Mouse (Mus musculus) gastrocnemius, postnatal 25 days (tissue): Measurements from ENCODE around the gene Hoxa7. TPM values are rescaled to one million over a fixed set of nuclear protein-coding genes. Genes with fewer than 3 reads are reported as not detected.
A peak's percentile ranks its signal among the peaks of the same experiment; 100 is the strongest.

Experiments
- DNase-seq: peaks from one replicate; pipeline ENCODE4 v3.0.0; 2022
- total RNA-seq, 2 experiments: library from RNA; stranded (reverse); gene quantifications; 1 replicate in 1 of 2; 2 replicates in 1 of 2; pipeline ENCODE4 v1.2.3; 2021

Gene Hoxa7
- total RNA-seq, 2 experiments from 2014 or later = 4.7 to 5.5 TPM

DNA sequence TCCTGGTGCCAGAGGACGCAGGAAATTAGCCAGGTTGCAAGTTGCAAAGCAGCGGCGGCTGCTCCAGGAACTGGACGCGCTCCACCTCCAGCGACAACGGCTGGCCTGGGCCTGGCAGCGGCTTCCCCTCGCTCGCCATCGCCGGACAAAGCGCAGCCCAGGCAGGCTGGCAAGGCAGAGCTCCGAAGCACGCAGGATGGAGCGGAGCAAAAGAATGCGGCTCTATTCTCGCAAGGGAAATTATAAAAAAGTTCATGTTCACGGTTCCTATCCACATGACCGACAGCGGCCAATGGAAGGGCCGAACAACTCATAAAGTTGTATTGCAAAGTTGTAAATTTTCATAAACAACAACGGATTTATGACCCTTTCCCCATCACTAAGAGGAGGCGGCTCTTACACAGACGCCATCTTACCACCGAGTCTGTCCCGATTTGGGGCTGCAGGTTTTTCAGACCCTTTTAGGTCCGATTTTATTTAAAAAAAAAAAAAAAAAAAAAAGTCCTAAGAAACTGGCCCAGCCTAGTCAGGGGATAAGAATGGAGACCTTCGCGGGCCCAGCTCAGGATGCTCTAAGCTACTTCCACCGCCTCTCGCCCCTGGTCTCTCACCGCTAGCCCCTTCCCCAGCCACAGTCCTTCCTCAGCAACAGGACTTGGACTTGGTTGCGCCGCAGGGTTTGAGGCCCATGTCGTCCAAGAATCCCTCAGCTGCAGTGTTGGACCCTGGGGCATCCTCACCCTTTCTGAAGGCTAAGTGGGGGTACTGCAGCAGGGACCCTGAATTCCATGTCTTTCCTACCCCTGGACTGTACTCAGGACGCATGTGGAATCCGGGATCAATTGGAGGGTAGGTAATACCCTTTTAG, 8.3 kb downstream of the Hoxa7 start, which contains the start of the genes Hoxa3 and Gm28308:
Gene Hoxa3 (minus strand): TSS at position 218 of the 868 bp plus-strand sequence.
Gene Gm28308 (minus strand): TSS at position 221 of the 868 bp plus-strand sequence.
- DNase-seq = peak; percentile 80

DNA sequence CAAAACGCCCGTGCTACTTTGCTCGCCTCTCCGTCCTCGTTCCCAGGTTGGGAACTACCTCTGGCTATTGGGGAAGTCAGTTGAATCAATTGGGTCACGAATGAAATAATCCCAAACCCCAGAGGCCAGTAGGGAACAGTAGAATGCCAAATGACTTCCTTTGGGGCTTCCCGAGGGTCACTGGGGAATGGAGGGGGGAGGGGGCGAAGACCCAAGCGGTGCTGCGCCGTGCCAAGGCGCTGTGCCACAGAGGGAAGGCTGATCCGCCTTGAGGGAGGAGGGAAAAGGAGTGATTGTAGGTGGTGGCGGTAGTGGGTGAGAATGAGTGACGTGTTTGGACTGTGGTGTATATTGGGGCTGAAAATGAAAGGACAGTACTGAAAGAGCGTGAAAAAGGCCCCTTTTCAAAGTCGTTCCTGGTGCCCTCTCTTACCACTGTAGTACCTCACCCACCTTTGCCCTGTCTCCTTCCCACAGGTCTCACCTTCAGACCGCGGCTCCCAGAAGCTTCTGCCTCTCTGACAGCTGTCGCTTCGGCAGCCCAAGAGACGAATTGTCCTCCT, 9.0 kb downstream of the Hoxa7 start:
- DNase-seq = no peak

DNA sequence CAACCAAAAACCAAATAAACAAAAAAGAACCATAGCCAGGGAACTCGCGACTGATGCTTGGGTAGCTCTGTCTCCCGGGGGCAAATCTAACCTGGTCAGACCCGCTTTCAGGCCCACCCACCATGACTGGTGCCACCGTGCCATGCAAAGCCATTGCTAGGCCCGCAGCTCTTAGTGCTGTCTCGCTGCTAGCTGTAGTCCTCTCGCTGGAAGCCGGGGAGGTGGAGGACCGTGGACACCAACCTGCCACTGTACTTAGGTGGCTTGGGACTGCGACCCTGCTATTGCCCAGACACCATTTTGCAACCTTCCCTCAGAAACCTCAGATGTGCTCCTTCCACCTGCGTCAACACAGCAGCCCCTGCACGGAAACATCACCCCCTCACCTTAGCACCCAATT, 9.7 kb downstream of the Hoxa7 start:
- DNase-seq = no peak

DNA sequence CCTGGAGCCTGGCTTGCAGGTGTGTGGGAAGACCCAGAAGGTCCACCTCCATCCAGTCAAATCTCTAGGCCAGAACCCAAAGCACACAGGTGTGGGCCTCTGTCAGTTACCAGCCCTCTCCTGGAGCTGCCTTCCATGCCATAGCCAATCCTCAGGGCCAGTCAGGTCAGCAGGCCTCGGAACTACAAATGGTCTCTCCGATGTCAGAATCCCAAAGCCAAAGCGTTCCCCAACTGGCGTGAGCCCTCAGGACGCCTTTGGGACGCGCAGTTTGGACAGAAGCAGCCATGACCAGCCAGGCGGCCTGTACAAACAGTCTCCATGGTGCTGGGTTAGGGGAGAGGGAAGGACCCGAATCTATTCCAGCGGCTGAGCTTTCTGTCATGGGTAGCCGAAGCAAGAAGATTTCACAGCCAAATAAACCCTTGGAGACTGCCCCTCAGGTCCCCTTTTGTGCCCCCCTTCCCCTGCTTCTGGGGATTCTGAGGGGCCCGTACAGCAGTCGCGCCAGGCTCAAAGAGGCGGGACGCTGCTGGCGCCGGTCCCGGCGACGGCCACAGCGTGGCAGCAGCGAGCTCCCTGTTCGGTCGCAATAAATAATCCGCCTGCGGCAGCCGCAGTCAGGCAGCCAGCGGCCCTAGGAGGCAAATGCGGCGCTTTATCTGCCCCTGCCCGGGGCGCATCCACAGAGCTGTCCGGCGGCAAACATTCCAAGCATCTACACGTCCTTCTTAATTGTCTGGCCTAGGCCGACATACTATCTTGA, 10.3 kb downstream of the Hoxa7 start:
- peak; percentile 78 for DNase-seq

DNA sequence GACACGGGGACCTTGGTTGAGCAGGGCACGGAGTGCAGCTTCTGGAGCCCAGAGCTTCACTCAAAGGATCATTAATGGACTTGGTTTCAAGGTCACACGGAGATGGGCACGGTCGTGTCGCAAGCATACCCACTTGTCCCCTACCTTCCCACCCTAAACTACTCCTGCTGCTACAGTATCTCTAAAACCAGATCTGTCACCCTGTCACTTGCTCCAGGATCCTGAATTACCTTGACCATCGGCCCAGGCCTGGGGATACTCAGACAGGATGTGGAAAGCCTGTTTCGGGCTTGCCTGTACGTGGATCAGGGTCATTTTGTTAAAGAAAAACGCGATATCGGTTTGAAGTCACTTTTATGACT, 12.0 kb downstream of the Hoxa7 start:
- DNase-seq = no peak

DNA sequence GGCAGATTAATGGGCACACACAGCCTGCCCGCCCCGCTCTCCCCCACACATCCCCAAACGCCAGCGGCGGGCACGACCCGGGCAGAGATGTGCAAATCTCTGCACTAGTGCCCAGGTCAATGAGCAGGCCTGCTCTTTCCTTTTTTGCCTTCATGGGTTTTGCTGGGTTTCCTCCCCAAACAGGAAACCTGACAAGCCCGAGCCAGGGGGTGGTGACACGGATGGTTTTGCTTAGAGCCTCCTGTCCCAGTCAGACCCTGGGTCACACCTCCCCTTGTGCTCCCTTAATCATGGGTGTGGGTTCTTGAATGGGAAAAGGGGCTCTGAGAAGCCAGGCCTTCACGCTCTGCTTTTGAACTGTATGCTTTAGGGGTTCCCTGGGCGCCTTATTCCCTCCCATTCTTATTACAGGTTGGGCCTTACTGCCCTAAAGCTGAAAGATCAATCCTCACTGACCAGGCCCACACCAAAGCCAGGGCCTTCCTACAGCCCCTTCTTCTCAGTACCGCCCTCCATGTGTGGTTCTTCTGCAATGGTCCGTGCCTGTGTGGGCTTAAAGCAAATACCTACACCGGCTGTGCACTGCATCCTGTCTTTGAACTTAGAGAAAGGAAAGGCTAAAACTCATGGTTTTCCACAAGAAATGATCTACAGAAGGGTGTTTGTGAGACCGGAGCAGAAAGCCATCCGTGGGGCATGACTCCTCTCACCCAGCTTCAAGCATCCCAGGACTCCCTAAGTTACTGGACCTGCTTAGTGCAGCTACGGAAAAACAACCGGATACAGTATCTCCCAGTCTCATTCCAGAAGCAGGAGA, 12.6 kb downstream of the Hoxa7 start:
- no peak for DNase-seq

DNA sequence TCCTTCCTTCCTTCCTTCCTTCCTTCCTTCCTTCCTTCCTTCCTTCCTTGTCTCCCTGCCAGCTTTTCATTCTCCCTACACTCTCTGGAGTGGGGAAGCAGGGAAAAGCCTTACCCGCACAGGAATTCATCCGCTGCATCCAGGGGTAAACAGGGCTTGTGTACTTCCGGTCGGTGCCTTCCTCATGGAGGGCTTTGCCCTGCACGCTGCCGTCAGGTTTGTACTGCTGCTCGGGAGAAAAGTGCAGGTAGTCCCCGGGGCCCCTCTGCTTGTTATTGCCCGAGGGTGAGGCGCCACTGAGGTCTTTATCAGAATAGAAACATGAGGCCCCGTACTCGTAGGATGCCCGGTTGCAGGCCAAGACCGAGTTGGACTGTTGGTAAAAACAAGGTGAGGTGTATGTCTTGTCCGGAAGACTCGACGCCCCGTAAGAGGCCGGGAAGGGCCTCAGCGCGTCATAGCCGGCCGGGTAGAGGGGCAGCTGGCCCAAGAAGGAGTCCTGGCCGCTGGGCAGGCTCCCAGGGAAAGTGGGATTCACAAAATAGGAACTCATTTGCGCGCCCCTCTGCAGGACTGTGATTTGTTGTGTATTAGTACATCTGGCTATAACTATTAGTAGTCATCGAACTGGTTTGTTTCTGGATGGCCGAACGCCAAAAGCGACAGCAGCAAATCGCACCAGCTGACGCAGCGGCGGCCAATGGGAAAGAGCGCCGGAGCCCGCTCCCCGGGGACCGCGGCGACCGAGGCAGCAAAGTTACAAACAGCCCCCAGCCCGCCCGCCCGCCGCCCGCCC, 13.4 kb downstream of the Hoxa7 start, which contains the start of gene Hoxa6:
Gene Hoxa6 (minus strand): TSS at position 651 of the 796 bp plus-strand sequence.
- no peak for DNase-seq

DNA sequence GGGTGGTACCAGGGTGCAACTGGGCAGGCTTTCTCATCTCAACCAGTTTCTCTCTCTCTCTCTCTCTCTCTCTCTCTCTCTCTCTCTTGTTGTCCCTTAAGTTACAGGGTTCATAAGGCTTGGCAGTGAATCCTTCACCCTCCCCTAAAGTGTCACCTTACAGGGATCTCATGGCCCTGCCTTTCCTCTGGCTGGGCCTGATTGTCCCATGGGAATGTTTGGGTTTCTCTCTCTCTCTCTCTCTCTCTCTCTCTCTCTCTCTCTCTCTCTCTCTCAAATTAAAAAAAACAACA, 14.0 kb downstream of the Hoxa7 start:
- no peak for DNase-seq

DNA sequence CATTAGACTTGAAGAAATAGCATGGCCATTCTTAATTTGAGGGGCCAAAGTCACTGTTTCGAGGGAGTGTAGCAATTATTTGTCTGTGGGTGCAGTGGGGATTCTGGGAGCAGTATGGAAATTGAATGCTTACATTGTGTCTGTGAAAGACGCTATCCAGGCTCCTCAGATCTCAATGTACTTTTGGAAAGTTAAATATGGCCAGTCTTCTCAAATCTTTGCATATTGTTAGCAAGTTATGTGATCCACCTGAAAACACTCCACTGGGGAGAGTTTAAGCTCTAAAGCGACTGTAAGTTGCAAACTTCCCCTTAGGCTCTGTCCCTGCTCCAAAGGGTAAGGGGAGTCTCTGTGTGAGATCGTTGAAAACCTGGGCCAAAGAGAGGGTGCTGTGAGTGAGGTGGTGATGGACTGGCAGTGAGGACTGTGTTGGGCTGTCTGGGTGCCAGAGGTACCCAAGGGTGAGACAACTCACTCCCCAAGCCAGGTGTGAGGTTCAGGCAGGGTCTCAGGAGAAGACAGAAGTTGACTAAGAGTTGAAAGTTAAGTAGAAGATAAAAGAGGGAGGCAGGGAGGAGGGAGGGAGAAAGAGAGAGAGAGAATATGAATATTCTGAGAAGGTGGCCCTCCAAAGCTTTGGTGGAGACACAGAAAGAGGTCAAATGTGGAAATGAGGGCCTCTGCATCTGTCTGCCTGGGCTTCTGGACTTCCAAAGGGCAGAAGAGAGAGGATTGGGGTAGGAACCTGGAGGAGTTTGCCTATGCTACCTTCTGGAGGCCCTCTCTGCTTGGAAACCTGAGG, 14.6 kb downstream of the Hoxa7 start:
- no peak for DNase-seq

DNA sequence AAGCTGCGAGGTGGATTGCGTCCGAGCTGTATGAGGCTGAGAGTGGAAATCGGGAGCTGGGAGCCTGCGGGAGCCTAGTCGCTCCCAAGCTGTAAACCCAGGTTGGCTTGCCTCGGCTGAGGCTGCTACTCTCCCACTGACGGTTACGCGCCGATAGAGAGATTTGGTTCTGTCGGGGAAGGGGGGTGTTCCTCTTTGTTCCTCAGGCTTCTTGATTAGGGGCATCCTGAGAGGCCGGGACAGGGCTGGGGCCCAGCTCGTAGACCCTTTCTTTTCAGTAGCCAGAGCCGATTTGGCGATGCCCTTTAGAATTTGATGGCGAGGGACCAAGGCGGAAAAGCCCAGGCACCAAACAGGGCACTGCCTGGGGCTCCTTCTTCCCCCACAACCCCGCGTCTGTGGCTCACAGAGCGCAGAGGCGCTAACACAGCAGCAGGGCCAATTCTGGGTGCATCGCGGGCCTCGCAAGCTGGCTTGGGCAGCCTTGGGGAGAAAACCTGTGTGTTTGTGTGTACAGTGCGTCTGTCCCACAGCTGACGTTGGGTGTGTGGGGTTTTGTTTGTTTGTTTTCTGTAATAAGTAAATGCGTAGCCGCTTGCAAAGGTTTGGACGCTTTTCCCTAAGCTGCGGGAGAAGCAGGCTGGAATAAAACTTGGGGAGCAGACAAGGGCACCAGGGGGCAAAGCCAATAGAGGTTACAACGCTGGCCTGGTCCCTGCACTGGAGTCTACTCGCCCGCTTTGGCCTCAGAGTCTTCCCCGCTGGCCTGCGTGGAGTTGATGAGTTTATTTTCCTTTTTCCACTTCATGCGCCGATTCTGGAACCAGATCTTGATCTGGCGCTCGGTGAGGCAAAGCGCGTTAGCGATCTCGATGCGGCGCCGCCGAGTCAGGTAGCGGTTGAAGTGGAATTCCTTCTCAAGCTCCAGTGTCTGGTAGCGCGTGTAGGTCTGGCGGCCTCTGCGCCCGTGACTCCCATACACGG, 15.7 kb downstream of the Hoxa7 start:
- DNase-seq = no peak

DNA sequence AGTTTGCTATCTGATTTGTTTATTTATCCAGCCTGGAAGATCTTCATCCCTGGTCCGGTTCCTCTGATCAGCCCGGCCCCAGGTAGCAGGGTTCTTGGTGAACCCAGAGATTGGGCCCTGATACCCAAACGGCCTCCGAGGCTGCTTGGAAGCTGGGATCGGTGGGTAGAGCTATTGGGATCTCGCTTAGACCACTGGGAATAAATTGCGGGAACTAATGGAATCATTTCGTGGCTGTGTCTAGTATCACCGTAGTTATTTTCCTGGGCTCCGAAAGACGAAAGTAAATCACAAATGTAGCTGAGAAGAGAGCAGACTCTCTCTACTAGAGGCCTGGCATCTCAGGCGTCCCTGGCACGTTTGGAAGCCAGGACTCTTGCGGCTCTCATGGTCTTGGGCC, 16.4 kb downstream of the Hoxa7 start:
- DNase-seq = no peak

DNA sequence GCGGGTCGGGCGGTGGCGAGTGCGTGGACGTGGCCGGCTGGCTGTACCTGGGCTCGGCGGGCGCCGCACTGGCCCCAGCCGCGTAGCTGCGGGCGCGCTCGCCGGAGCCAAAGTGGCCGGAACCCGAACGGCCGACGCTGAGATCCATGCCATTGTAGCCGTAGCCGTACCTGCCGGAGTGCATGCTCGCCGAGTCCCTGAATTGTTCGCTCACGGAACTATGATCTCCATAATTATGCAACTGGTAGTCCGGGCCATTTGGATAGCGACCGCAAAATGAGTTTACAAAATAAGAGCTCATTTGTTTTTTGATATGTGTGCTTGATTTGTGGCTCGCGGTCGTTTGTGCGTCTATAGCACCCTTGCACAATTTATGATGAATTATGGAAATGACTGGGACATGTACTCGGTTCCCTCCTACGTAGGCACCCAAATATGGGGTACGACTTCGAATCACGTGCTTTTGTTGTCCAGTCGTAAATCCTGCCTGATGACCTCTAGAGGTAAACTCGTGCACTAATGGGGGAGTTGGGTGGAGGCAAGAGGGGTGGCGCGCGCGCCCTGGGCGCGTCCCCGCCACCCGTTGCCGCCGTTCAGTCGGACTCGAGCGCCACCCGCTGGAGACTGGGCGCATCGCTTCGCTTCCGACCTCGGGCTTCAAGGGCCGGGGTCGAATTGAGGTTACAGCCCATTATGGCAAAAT, 17.5 kb downstream of the Hoxa7 start, which contains the start of gene Hoxa5:
Gene Hoxa5 (minus strand): TSS at position 538 of the 703 bp plus-strand sequence.
- DNase-seq = peak; percentile 71

DNA sequence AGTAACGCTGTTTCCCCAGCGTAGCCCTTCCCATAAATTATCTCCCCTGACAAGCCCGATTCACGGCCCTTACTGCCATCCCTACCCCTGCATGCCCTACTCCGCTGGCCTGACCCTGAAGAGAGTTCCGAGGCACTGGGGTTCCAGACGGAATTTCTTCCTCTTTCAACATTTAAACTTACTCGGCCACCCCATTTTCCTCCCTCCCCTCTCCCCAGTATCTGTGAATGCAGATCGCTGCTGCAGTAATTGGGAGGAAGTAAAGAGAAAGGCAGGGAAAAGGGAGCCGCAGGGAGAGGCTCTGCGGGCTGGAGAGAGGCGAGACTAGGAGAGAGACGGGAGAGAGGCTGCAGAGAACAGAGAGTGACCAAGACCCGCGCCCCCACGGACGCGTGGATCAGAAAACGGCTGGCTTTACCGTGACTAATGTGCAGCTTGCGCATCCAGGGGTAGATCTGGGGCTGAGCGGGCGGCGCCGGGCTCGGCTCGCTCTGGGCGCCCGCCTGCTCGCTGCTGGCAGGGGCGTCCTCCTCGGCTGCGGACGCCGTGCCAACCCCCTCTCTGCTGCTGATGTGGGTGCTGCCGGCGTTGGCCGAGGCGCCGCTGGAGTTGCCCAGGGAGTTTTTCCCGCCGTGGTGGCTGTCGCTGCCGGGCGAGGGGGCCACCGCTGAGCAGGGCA, 18.1 kb downstream of the Hoxa7 start:
- DNase-seq = no peak

DNA sequence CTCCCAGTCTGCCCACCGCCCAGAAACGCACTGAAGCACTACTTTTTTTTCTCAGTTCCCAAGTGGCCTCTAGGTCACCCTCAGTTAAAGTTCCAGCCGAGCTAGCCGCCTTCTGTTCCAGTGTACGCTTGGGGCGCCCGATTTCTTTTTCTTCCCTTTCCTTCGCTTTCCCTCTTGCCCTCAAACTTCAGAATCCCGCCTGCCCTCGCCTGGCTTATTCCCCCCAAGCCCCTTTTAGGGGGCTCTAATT, 18.6 kb downstream of the Hoxa7 start:
- no peak for DNase-seq

DNA sequence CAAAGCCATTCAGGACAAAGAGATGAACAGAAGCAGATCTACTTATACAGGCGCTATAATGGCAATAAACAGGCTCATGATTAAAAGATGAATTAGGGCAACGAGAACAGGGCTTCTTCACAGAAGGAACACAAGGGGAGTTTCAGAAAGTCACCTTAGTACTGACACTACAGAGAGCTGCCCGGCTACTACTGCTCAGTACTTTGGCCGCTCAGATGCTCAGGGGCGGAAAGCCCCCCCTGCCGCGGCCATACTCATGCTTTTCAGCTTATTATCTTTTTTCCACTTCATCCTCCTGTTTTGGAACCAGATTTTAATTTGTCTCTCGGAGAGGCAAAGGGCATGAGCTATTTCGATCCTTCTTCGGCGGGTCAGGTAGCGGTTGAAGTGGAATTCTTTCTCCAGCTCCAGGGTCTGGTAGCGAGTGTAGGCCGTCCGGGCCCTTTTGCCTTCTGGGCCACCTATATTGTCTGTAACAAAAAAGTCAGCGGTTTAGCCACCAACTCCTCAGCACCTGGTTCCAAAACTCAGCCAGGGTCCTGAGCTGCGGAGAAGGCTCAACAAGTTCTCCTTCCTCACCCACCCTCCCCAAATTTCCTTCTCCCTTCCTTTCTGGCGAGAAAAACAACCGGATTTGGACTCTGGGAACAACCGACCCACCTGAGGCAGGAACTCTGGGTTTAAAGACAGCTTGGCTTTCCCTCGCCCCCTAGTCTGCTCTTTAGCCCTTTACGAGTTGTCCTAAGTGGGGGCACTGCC, 19.1 kb downstream of the Hoxa7 start:
- DNase-seq = no peak

DNA sequence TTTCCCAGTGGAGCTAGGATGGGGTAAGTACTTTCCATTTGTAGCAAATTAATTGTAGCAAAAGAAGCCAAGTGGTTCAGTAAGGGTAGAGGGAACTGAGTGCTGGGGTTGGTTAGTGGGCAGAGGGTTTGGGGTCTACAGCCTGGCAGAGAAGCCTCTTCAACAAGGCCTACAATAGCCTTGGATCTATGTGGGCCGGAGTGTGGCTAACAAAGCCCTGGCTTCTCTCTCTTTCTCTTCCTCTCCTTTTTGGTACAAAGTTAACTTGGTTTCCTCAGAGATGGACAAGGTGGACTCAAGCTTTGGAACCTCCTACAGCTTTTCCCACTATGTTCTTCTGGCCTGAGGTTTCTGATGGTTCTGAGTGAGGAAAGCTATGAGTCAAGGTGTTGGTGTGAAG, 20.4 kb downstream of the Hoxa7 start:
- no peak for DNase-seq

DNA sequence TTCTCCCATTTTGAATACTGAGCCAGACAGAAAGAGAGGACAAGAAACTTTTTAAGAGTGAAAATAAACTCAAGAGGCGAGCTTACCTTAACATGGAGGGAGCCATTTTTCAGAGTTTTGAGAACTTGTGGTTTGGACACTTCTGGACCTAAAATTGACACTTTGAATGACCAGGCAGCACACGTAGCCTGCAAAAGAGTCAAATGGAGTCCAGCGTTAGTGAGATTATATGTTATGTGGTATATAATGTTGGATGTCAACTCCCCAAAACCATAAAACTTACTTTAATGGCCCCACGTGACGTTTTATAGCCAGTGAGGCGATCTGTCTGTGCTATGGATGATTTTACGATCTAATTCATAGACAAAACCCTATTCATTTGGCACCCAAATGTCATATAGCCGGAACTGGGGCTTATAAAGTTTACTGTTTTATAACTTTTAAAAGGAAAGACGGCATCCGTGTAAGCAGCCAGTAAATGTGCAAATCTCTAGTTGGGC, 20.9 kb downstream of the Hoxa7 start:
- no peak for DNase-seq
